Mouse (Mus musculus): Measurements from ENCODE around the gene Pdzd8.

The Pdzd8 gene

DNA sequence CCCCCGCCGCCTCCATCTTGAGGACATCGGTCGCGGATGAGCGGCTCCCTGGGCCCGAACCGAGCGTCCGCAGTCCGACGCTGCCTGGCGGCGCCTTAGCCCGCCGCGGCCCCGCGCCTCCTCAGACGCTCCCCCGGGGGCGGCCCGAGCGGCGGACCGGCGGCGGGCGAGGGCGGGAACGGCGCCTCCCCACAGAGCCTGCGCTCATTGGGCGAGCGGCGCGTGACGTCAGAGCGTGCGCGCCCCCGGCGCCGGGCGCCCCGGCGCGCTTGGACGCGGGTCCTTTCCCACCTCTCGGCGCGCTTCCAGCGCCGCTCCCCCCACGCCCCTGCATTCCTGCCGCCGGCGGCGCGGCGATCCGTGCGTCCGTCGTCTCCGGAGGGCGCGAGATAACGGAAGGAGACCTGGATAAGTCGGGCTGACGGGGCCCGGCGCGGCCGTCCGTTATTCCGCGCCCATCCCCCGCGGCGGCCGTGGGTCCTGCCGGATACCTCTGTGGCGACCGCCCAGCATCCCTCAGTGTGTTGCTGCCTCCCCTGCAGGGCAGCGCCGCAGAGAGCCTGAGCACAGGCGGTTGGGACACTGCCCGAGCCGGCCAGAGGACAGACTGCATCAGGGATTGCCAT lies at the start of gene Pdzd8:
Gene Pdzd8, minus strand, starts transcription at position 123 of the 626 bp plus-strand sequence.
- CTCF ChIA-PET: no interaction called here

DNA sequence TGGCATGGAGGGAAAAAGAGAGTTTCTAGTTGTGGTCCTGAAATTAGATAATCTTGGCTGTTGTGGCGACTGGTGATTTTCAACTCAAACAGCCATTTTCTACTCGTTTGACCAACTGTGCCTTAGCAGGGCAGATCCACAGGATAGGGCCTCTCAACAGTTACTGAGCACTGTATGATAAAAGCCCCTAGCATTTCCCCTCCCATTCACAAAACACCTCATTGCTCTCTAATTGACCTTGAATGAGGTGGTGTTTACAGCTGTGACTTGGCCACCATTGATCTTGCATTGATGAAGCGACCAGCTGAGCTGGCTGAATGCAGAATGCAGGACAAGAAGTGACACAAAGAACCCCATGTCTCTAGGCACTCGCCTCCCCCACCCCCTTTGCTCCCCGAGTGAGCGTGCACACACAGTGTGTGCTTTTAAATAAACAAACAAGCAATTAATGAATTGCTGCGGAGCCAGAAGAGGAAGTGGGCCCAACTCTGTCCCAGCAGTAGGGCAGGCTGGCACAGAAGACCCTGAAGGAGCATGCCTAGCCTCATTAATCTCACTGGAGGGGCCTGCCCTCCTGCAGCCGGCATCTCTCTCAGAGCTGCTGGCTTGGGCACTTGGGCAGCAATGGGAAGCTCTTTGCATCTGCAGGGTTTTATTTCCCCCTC lies 48.3 kb upstream of the Pdzd8 start:
- CTCF ChIA-PET: no interaction called here

DNA sequence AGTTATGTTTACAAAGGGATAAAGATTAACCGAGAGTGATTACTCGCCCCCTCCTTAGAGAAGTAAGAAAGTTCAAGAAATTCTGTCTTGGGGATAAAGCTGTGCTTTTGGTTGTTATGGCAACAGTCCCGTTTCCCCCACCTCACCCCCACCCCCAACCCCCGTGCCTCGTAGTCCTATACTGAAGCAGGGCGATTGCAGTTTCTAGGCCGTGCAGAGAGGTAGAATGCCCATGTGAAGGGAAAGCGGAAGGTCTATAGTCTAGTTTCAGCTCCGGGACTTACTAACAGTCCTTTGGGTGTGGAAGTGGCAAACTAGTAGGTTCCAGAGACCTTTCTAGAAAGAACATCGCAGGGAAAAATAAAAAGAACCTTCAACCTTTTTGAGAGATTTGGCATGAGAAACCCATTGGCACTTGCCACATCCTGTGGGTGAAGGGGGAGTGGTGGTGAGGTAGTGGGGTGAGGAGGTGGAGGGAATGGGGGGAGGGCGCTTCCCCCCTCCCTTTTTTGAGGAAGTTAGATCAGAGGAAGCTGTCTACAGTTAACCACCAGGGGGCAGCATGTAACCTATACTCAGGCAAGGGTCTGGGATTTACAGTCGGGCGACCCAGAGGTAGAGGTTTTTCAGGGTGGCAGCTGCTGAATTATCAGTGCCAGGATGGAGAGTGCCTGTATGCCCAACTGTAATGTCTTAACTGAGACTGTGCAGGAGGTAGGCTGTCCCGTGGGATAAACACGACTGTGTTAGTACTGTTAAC lies 43.4 kb upstream of the Pdzd8 start:
- CTCF ChIA-PET: interaction anchor here (1.0 kb wide), 1 partner anchor 755 kb away, joined by 3 read pairs; no protein-coding TSS in a partner anchor

DNA sequence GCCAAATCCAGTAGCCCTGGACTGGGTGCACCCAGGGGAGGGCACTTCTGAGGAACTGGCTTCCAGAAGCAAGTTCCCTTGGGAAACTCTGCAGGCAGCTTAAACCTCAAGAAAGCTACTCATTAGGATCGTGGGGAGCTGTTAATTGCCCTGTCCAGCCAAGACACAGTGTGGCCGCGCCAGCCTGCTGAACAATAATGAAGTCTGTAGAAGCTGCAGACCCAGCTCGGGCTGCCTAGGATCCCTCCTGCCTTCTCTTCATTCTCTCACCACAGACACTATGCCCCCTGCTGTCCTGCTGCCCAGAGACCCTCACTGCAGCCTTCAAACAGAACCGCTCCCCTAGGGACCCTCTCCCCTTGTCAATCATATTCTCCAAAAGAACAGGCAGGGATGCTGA lies 42.8 kb upstream of the Pdzd8 start:
- CTCF ChIA-PET: interaction anchor here (0.6 to 1.0 kb wide), 2 partner anchors 79 to 756 kb away, joined by 3 read pairs; no protein-coding TSS in a partner anchor

DNA sequence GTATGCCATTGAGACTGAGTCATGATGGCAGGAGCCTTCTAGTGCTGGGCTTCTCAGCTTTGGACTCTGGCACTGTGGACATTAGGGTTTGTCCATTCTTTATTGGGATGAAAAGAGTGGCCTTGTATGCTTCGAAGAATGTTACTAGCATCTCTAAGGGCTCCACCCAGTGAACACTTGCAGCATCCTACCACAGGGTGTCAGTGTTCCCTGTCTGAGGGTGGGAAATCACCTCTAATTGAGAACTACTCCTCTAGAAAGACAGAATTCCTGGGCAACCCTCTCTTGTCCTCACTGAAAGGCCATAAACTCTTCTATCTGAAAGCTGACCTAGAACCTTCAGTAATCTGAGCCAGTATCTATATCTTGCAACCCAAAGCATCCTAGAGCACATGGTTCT lies 41.6 kb upstream of the Pdzd8 start:
- CTCF ChIA-PET: no interaction called here

DNA sequence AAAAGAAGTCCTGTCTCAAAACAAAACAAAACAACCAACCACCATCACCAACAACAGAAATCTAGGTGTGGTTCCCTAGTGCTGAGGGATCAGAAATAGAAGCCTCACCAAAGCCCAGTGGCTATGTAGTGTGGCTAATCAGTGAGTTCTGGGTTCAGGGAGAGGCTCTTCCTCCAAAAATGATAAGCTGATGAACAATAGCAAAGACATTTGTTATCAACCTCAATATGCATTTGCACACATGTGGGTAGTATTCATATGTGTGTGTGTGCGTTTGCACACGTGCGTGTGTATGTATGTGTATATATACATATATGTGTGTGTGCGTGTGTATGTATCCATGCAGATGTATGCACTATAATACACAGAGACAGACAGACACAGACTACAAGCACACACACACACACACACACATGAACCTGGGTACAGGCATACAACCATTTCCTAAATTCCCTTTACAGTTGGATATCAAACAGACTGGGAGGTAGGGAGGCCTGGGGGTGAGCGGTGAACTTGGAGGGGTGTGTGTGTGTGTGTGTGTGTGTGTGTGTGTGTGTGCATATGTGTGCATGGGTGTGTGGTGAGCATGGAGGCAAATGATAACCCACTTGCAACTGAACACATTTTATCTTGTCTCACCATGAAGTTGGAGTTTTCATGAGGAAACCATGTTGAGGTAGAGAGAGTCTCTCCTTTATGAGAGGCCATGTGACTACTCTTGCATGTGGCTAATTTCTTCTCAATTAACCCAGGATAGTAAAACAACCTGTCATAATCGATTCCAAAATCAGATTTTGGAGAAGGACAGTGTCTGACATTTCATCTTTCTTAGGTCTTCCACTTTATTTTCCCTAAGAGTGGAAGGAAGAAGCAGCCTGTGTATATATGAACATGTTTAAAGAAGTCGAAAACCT lies 39.3 kb upstream of the Pdzd8 start:
- CTCF ChIA-PET: no interaction called here

DNA sequence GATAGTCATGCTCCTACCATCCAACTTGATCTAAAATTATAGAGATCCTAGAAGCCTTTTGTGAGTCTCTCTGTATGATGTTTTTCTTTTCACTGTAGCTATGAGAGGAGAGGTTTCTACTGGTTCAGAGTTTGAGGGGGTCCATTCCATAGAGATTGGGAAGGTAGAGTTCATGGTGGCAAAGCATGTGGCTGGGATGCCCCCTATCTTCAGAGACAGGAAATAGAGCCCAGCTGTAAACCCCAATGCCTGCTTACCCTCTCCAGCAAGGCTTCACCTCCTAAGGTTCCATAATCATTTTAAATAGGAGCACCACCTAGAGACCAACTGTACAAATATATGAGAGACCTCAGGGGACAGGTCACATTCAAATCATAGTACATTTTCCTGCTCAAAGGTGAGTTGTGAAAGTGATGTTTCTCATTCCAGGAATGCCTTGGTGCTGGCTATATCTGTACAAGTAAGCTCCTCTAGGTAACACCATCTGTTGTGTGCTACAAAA lies 36.9 kb upstream of the Pdzd8 start:
- CTCF ChIA-PET: no interaction called here

DNA sequence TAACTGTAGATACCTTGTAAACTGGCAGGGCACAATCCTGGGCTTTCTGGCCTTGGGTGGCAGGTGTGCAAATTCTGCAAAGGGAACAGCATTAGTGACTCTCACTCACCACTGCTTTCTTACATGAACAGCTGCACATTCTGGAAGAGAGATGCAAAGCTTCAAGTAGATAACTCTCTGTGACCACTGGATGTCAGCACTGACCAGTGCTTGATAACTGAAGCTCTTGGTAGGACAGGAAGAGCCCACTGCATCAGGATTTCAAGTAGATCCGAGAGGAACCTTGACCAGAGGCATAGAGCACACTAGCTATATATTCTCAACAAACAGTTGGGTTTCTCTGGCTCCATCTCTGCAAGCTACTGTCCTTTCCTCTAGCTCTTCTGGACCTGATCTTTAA lies 34.4 kb upstream of the Pdzd8 start:
- CTCF ChIA-PET: no interaction called here

DNA sequence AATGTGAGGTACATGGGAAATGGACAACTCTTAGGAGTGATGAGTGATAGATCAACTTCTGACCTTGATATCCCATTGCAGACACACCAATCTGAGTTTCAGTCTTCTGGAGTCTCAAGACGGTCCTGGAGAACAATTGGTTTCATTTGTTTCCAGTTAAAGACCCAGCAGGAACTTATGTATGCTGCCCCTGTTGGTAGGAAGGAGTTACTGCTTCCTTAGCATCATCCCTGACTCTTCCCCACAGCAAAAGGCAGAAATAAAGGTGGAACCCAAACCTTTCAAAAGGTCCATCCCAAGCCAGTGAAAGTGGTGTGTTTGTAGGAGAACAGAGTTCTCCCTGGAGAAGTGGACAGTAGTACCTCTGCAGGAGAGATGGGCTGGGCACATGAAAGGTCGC lies 30.9 kb upstream of the Pdzd8 start:
- CTCF ChIA-PET: no interaction called here

DNA sequence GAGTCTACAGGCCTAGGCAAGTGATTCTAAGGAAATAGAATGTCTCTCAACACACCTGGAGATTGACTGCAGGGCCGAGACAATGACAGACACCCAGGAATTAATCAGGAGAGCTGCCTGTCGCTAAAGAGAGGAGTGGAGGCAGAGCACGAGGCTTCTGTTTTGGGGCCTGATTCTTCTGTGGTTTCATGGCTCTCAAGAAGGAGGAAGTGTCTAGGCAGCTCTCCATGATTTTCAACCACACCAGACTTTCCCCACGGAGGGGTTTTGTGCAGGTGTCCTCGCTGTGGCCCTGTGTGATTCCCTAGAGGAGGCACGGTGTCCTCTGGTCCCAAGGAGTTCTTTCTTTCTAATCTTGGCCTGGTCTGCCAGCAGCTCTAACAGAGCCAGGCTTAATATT lies 29.4 kb upstream of the Pdzd8 start:
- CTCF ChIA-PET: no interaction called here

DNA sequence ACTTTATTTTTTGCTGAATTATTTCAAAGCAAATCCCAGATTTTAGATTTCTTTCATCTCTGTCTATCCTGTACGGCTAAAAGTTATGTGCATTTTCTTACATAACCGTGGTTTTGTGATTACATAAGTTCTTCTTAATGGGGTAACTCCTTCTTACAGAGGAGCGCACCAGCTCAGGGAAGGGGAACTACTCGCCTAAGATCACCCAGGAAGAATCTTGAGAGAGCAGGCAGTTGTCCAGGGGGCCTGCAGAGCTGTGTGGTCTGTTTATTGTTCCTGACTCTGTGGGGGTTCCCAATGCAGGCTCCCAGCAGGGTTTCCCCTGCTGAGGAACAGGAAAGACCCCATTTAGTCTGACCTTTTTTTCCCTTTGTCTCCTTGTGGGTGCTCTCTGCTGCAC lies 27.3 kb upstream of the Pdzd8 start:
- CTCF ChIA-PET: no interaction called here

DNA sequence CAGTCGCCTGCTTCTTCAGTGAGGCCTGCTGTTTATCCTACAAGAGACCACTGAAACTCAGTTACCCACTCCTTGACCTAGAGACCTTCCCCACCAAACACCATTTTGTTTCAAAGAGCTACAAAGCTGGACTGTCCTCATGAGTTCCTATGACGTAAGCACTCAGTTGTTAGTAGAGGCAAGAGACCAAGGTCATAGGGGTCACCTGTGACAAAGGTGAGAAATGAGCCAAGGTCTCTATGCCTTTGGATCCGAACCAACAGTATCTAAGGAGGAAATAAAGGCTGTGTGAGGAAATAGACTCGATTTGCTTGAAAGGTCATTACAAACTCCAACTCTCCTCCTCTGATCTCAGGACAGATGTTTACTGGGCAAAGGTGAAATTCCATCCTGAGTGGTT lies 25.4 kb upstream of the Pdzd8 start:
- CTCF ChIA-PET: no interaction called here

DNA sequence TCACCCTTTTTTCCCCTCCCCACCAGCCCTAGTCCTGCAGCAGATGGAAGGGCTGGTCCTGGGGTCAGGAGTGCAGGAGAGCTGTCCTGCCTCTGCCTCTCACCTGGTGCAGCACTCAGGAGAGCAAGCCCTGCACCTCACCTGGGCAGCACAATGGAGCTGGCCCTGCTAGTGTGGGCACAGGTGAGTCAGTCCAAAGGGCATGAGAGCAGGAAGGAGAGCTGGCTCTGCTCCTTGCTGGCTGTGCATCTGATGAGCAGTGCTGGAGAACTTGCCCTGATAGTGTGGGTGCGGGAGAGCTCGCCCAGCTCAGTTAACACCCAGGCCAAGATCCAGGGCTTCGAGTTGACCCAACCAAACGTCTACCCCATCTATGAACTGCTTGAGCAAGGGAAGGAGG lies 22.3 kb upstream of the Pdzd8 start:
- CTCF ChIA-PET: no interaction called here

DNA sequence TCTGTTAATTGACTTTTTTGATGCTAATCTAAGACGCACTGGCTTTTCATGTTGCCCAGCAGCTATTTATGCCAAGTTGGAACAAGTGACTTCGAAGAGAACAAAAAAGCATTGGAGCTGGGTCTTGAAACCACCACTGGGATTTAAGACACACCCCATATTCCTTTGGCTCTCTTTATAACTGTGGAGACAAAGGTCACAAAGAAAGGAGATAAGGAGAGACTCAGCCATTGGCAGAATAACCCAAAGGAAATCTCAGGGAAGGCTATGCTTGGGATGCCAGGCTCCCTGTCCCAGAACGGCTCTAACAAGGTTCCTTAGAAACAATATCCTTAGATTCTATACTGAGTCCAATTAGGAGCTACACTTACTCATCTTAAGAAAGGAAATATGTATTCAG lies 21.1 kb upstream of the Pdzd8 start:
- CTCF ChIA-PET: no interaction called here

DNA sequence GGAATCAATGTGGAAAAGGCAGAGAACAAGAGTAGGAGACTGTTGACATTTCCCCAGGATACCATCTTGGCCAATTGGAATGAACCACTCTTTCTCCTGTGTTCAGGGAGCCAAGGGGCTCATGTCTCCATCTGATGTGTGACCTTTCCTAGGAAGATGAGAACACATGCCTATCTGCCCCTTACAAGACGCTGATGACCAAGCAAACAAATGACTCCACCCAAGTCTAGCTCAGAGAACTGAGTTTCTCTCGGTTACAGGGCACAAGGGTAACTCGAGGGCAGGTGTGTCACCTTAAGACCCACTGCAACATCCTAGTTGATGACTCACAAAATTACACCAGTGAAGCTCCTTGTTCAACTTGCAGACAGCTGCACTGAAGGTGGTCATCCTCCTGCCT lies 18.1 kb upstream of the Pdzd8 start:
- CTCF ChIA-PET: no interaction called here

DNA sequence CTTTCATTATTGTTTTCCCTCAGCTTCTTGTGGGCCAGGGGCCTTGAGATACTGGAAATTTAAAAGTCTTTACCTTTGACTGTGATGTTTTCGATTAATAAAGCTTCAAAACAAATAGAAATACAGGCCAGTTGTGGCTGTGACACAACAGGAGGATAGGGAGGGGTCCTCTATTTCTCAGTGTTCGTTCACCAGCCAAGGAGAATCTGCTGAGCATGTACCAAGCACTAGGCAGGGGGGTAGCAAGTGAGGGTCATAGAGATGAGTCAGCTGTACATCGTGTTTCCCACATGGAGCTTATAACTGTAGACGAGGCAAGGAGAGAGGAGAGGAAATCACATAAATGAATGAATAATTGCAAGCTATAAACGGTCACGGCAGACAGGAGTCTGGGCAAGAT lies 17.1 kb upstream of the Pdzd8 start:
- CTCF ChIA-PET: no interaction called here

DNA sequence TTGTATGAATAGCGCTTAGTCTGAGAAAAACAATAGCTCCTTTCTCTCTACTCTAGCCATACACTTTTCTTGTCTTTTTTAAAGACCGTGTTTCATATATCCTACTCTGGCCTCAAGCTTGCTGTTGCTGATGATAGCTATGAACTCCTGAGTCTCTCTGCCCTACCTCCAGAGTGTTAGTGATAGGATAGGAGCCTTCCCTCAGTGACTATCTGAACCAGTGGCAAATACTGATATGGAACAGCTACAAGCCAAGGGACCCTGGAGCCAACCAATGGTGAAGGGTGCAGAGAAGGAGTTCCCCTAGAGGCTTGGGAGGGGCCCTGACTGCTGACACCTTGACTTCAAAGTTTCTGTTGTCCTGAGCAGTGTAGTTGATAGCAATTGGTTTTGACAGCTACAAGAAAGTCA lies 14.9 kb upstream of the Pdzd8 start:
- CTCF ChIA-PET: no interaction called here

DNA sequence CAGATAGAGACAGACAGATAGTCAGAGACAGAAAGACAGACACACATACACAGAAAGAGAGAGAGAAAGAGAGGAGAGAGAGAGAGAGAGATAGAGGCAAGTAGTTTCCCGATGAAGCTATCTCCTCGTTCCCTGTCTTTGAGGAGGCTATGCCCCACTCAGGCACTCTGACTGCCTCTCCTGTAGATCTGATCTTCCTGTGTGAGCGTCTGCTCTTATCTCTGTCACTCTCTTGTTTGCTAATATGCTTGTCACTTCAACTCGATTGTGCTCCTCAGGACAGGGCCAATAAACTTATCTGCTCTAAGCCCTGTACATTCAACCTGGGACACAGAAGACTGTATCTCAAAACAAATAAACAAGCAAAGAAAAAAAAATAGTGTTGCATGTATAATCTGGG lies 13.6 kb upstream of the Pdzd8 start:
- CTCF ChIA-PET: no interaction called here

DNA sequence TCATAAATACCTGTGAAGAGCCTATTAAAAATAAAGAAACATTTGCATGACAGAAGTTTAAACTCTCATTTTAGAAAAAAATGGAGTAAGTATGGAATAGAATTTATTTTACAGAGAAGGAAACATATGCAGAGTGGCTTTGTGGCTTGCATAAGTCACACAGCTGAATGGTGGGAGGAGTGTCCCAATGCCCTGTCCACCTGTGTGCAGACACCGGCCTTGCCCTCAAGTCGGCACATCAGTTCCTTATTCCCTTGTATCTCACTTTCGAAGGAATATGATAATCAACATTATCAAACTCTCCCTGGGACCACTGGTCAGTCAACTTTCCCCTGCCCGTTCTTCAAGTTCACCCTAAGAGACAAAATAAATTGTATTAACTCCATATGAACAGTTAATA lies 12.3 kb upstream of the Pdzd8 start:
- CTCF ChIA-PET: interaction anchor here (0.6 kb wide), 1 partner anchor 884 kb away, joined by 3 read pairs; no protein-coding TSS in a partner anchor

DNA sequence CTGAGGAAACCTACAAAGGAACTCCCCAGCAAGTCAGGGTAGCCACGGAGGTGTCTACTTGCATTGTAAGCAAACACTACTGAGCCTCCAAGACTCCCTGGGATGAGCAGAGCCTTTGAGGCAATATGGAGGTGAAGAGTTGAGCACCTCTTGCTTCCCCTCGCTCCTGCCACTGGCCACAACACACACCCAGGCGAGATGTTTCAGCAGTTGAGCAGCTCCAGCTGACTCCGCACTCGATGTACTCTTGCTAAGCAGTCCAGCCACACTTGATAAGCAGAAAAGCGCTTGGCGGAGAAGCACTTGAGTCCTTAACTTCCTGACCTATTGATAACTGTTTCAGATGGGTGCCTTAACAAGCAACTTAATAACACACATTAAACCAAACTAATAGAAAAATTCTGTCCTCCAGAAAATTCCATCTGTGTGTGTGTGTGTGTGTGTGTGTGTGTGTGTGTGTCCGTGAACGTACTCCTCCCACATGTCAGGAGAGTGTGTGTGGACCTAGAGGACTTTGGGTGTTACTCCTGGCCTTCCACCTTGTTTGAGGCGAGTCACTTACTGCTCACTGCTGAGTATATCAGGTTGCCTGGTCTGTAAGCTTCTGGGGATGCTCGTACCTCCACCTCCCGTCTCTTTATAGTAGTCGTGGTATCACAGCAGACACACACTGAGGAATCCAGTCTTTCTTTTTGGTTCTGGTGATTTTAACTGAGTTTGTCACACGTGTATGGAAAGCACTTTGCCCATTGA lies 11.4 kb upstream of the Pdzd8 start:
- CTCF ChIA-PET: interaction anchor here (0.6 kb wide), 1 partner anchor 885 kb away, joined by 3 read pairs; no protein-coding TSS in a partner anchor

DNA sequence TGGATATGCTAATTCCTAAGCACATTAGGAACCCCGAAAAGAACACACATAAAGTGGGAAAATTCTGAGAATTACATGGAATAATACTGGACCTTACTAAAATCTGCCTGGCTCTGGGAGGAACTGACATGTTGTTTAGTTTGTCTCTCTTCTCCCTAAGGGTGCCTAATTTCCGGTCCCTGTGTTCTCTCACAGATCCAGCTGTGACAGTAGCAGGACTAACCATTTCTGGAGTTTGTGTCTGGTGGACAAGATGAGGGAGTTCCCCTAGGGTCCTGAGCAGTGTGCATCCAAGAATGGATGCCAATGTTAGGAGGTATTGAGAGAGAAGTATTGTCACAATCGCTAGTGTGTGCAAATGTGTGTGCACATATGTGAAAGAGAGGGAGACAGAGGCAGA lies 10.8 kb upstream of the Pdzd8 start:
- CTCF ChIA-PET: no interaction called here
